Mouse (Mus musculus) spleen, adult 2 months (tissue): Measurements from ENCODE around the gene Gm49361.

Experiments
- CTCF ChIP-seq: fragments of 200-500 bp; IDR thresholded peaks from 2 replicates; pipeline ENCODE4 v1.5.1; 2011; ENCODE audit warnings: mild to moderate bottlenecking, inconsistent platforms; ENCODE audit not compliant: insufficient read depth, insufficient read length, insufficient replicate concordance; ENCODE audit errors: extremely low read depth
- POLR2A ChIP-seq: fragments of 200-500 bp; IDR thresholded peaks from 2 replicates; pipeline ENCODE4 v1.6.1; 2011; ENCODE audit warnings: low read depth, low read length, inconsistent platforms

GRCm38 (mm10) chr14:57701915-57702477 is 43.9 kb downstream of the Gm49361 start:
- TF ChIP-seq CTCF = no peak
- no peak for TF ChIP-seq POLR2A
